Mouse (Mus musculus) layer of hippocampus, adult 2 months (tissue): ENCODE measurements around the gene Adgrf3. TPM values are rescaled to one million over a fixed set of nuclear protein-coding genes. Genes with fewer than 3 reads are reported as not detected.
A peak's percentile ranks its signal among the peaks of the same experiment; 100 is the strongest.
"Not testable (repeated sequence)": the region's sequence is repeated elsewhere in the genome, so short reads cannot be mapped to it uniquely, and the experiment has no call there.

Experiments used
- DNase-seq, 2 experiments: peaks; one replicate each; pipeline ENCODE4 v3.0.0; 2022; ENCODE audit warnings: low spot score in 2 of 2
- H3K27ac ChIP-seq: fragments of 200-600 bp; 2 replicates; pipeline ENCODE4 v1.8.1; 2022
- H3K4me3 ChIP-seq: fragments of 200-600 bp; 2 replicates; pipeline ENCODE4 v1.8.1; 2022; ENCODE audit warnings: mild to moderate bottlenecking
- CTCF ChIP-seq: fragments of 200-600 bp; conservative IDR thresholded peaks from 2 replicates; pipeline ENCODE4 v1.8.1; 2022; ENCODE audit warnings: antibody characterized with exemption, mild to moderate bottlenecking, moderate library complexity
- total RNA-seq, 2 experiments: library from RNA; stranded (reverse); gene quantifications; 2 replicates each; pipeline ENCODE4 v1.2.3; 2021

The Adgrf3 gene
- total RNA-seq, 2 experiments from 2014 or later: not detected

DNA sequence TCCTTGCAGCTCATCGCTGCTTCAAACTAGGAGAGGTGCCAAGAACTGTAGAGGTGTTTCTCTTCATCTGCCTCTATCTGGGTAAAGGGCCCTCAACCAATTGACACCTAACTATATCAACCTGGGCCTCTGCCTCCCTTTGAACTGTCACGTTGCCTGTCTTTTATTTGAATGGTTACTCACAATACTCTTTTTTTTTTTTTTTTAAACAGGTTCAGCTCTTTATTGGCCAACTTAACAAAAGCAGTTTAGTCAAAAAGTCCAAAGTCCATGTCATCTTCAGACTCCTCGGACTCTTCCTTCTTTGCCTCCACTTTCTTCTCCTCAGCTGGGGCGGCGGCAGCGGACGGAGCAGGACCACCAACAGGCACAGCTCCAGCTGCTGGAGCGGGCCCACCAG lies 15.1 kb upstream of the Adgrf3 start:
- DNase-seq: no peak
- TF ChIP-seq CTCF: no peak
- H3K27ac ChIP-seq: no peak overlapping the region

DNA sequence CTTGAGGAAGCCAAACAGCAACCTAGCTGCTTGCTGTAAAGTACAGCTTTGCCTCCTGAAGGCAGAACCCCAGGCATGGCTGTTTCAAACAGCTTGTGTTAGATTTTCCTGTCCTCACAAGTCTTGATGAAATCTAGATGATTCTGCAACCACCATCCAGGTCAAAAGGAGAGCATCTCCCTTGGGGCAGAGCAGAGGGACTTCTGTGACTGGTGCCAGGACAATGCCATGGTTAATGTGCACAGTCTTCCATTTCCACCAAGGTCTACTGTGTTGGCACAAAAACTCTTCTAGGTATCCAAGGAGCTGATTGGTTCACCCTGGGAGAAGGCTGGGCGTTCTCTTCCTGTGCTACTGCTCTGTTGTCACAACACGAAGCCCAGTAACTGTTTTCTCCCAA lies 14.2 kb upstream of the Adgrf3 start:
- Histone ChIP-seq H3K27ac (no peak overlapping the region), H3K4me3 (no peak overlapping the region)
- DNase-seq: no peak
- no peak for TF ChIP-seq CTCF

More for the DNA sequence above, 15.1 kb upstream of the Adgrf3 start:
- H3K4me3 ChIP-seq: no peak overlapping the region

DNA sequence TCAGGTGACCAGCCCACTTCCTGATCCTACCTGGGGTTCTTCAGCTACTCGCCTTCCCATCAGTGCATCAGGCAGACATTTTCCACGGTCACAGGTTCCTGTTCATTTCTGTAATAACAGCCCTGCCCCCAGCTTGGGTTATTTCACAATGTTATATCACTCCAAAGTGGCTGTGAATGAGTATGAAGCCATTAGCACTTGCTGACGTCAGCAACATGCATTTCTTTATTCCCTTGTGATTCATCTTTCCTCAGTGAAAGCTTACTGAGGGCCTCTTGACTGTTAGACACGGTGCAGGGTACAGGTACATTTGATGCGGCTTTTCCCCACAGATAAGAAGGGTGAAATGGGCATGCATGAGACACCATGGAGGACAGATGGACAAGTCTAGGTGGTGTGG lies 10.4 kb upstream of the Adgrf3 start:
- Histone ChIP-seq H3K4me3 (no peak overlapping the region), H3K27ac (no peak overlapping the region)
- no peak for DNase-seq
- TF ChIP-seq CTCF: no peak

GRCm38 (mm10) chr5:30214889-30215288 lies 9.4 kb upstream of the Adgrf3 start:
- DNase-seq: peak; percentile 44 to 74
- Histone ChIP-seq H3K27ac (no peak overlapping the region), H3K4me3 (no peak overlapping the region)
- TF ChIP-seq CTCF: peak; percentile 91

GRCm38 (mm10) chr5:30210758-30211157 lies 5.2 kb upstream of the Adgrf3 start:
- DNase-seq, H3K27ac ChIP-seq, H3K4me3 ChIP-seq: not testable (repeated sequence)
- peak; percentile 21; the same call in 1 of the 2 replicates for TF ChIP-seq CTCF

DNA sequence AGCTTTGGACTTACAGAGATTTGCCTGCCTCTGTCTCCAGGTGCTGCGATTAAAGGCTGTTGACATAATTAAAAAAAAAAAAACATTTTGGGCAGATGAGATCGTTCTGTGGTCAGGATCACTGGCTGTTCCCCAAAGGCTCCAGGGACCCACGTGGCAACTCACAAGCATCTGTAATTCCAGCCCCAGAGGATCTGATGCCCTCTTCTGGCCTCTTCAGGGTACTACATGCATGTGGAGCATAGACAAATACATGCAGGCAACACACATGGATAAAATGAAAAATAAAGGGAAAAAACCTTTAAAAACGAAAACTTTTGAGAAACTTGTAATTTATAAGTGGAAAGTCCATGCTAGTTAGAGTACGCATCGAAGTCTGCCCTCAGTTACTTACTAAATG lies 1.8 kb upstream of the Adgrf3 start:
- TF ChIP-seq CTCF: peak; percentile 68
- no peak for DNase-seq
- Histone ChIP-seq H3K27ac (no peak overlapping the region), H3K4me3 (no peak overlapping the region)

DNA sequence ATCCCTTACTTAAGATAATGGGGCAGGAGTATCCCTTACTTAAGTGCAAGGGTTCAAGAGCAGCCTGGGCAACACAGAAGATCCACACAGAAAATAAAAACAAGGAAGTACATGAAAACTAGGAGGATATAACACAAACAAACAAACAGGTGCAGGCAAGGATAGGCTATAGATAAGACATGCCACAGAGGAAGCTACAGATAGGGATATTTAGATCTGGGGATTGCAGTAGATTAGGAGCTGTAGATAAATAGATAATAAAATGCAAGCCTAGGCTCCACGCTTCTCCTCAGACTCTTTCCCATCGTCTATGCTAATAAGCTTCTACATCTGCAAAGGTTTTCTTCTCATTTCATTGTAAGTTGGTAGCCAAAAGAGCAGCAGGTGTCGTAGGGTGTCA lies 488 bp downstream of the Adgrf3 start:
- DNase-seq: no peak
- no peak overlapping the region for H3K4me3 ChIP-seq
- no peak overlapping the region for H3K27ac ChIP-seq
- TF ChIP-seq CTCF: no peak

DNA sequence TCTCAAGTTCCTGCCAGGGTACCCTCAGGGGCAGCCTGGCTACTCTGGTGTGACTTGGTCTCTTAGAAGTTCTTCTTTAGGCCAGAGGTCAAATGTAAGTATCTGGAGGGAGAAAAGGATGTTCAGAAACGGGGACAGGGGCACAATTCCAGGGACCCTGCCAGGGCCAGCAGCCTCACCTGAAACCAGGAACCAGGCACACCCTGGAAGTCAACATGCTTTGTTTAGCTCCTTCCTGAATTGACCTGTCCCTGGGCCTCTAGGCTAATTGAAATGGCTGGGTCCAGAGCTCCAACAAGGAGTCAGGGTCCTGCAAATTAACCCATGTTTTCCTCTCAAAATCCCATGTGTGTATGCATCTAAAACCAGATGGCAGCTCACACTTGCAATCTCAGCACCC lies 1.1 kb downstream of the Adgrf3 start:
- TF ChIP-seq CTCF: no peak
- Histone ChIP-seq H3K27ac (no peak overlapping the region), H3K4me3 (no peak overlapping the region)
- DNase-seq: no peak

GRCm38 (mm10) chr5:30203216-30203885 lies 2.2 kb downstream of the Adgrf3 start:
- no peak for TF ChIP-seq CTCF
- no peak overlapping the region for H3K27ac ChIP-seq
- H3K4me3 ChIP-seq: no peak overlapping the region
- no peak for DNase-seq

DNA sequence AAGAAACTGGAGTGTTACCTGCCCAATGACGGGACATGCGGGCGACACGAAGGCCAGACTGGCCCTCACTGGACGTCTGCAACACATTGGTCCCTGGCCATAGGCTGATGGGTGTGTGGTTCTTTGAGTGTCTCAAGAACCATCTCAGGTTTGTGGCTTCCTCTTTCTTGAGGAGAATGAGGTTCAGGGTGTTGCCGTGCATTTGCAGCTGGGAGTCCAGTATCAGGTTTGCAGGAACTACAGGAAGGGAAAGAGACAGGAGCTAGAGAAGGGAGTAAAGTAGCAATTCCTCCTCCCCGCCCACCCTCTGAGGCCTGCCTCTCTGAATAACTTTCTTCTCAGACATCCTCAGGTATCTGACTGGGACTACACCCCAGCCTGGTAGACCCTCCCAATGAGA lies 3.3 kb downstream of the Adgrf3 start:
- no peak for DNase-seq
- no peak overlapping the region for H3K4me3 ChIP-seq
- H3K27ac ChIP-seq: no peak overlapping the region
- TF ChIP-seq CTCF: no peak

GRCm38 (mm10) chr5:30201521-30201920 lies 4.0 kb downstream of the Adgrf3 start:
- H3K27ac ChIP-seq: no peak overlapping the region
- no peak overlapping the region for H3K4me3 ChIP-seq
- peak; percentile 77 for TF ChIP-seq CTCF
- DNase-seq: peak; percentile 32 to 53

DNA sequence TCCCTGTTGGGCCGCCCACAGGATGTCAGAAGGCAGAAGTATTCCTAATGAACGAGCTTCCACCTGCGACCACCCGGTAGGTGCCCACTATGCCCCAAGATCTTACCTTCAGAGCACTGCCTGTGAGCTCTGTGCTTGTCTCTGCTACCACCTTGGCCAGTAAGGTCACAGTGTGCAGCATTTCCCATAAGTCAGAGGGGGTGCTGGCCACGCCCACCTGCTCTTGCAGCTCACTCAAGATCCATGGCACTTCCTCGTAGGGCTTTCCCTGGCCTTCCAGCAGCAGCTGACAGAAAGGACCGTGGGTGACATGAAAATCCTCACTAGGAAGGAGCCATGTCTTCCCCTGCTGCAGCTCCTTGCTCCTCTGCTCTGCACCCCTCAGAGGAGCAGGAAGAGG lies 7.3 kb downstream of the Adgrf3 start:
- no peak for TF ChIP-seq CTCF
- no peak for DNase-seq
- no peak overlapping the region for H3K27ac ChIP-seq
- H3K4me3 ChIP-seq: no peak overlapping the region

DNA sequence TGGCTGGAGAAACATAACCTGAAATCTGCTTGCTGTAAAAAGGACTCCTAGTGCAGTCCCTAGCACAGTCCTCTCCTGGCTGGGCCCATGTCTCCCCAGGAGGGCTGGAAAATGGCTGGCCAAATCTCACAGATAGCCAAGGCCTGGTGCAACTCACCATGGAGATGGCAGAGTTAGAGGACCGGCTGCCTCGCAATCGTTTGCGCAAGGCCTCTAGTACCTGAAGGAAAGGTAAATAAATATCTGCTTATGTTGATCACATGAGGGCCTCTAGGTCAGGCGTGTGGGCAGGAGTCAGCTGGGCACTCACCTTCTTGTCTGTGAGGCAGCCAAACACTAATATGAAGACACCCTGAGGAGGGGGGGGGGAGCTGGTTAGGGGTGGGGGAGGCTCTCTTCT lies 10.2 kb downstream of the Adgrf3 start:
- DNase-seq: no peak
- H3K4me3 ChIP-seq: no peak overlapping the region
- no peak for TF ChIP-seq CTCF
- no peak overlapping the region for H3K27ac ChIP-seq

- peak; percentile 50 for TF ChIP-seq CTCF
- DNase-seq: no peak
- Histone ChIP-seq H3K27ac (no peak overlapping the region), H3K4me3 (no peak overlapping the region)
Measured at GRCm38 (mm10) chr5:30192452-30192851, 13.1 kb downstream of the Adgrf3 start.
